Mouse (Mus musculus) erythroid progenitor cell, adult 5-6 weeks (primary cell): ENCODE results near the gene Ddx41. TPM values are rescaled to one million over a fixed set of nuclear protein-coding genes. Genes with fewer than 3 reads are reported as not detected.
"Not testable (repeated sequence)": the region's sequence is repeated elsewhere in the genome, so short reads cannot be mapped to it uniquely, and the experiment has no call there.

ENCODE experiments used
- ATAC-seq: replicated peaks from 2 replicates; pipeline ENCODE4 v1.8.0; 2016; ENCODE audit warnings: moderate number of reproducible peaks, mild to moderate bottlenecking, moderate TSS enrichment, inconsistent platforms; ENCODE audit not compliant: poor library complexity, low FRiP score, severe bottlenecking
- total RNA-seq, 2 experiments: library from RNA; stranded (forward) in 1 of 2; stranded (reverse) in 1 of 2; fragments of 150-400 nt in 1 of 2; fragments of 186-747, 209-891 nt in 1 of 2; gene quantifications; 2 replicates each; pipeline versions ENCODE4 v1.2.3 to v1.2.4; 2015 to 2017; ENCODE audit warnings: low replicate concordance in 2 of 2

The Ddx41 gene
- total RNA-seq (2015; ENCODE audit: low replicate concordance) (5.8 and 5.9 TPM in 2 replicates), total RNA-seq (2017; ENCODE audit: low replicate concordance) (9.1 and 28.7 TPM in 2 replicates)

- peak; percentile 92 for ATAC-seq
Measured at GRCm38 (mm10) chr13:55536194-55537175, at the start of gene Ddx41. Gene Ddx41 (minus strand): TSS chr13:55536658.

DNA sequence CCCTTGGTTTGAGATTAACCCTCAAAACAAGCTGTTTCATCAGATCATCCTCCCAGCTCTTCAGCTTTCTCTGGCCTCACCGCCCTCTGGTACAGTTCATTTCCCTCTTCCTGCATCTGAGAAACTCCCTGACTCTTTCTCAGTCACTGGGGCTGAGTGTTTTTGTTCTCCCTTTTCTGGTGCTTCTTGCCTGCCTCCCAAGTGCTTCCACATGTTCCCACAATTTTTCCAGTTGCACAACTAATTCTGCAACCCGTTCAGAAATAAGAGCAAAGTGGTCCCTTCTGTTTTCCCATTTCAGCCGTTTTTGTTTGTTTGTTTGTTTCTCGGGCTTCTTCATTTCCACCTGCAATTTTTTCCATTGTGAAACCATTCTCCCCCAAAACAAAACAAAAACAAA lies 41.6 kb upstream of the Ddx41 start:
- no peak for ATAC-seq

DNA sequence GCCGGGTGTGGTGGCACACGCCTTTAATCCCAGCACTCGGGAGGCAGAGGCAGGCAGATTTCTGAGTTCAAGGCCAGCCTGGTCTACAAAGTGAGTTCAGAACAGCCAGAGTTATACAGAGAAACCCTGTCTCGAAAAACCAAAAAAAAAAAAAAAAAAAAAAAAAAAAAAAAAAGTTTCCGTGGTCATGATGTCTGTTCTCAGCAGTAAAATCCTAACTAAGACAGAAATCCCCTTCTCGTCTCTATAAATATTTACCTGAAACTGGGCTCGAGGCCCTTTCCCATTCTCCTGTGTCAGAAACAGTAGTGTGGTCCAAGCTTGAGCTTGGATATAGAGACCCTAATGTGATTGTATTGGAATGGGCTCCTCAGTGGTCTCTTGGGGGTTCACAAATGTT lies 40.4 kb upstream of the Ddx41 start:
- not testable (repeated sequence) for ATAC-seq

GRCm38 (mm10) chr13:55575932-55576331 lies 39.5 kb upstream of the Ddx41 start:
- ATAC-seq, result no peak

DNA sequence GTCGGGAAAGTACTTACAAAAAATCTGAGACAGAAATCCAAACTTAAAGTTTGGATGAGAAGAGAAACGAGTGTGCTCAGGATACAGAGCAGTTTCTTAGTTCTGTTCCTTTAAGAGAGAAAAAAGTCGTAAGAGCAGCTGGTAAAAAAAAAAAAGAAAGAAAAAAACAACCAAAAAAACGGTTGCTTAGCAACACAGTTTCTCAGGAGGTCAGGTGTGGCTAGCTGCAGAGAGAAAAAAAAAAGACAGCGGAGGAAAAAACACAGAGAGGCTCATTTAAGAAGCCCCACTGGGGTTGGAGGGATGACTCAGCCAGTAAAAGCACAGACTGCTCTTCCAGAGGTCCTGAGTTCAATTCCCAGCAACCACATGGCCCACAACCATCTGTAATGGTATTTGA lies 37.9 kb upstream of the Ddx41 start:
- no peak for ATAC-seq

GRCm38 (mm10) chr13:55573432-55573831 lies 37.0 kb upstream of the Ddx41 start, which contains the start of gene Tmed9:
Gene Tmed9 (plus strand): TSS chr13:55573732.
- no peak for ATAC-seq

DNA sequence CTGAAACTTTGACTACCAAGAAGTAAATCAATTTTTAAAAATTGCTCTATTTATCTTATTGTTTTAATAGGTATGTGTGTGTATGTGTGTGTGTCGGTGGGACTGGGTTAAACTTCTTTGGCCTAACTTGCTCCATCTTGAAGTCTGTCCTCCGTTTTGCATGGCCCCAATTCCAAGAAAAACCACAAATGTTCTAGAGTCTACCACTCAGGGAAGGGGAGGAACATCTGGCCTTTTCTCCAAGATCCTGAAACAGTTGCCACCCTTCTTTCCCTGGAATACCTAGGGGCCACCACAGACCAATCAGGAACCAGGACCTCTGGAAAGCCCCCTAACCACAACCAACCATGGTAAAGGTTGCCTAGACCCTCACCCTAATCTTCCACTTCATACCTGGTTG lies 35.5 kb upstream of the Ddx41 start:
- ATAC-seq, result no peak

GRCm38 (mm10) chr13:55571027-55571751 lies 34.7 kb upstream of the Ddx41 start, which contains the start of gene Fam193b:
Gene Fam193b (minus strand): TSS chr13:55571120.
- peak; percentile 98 for ATAC-seq

DNA sequence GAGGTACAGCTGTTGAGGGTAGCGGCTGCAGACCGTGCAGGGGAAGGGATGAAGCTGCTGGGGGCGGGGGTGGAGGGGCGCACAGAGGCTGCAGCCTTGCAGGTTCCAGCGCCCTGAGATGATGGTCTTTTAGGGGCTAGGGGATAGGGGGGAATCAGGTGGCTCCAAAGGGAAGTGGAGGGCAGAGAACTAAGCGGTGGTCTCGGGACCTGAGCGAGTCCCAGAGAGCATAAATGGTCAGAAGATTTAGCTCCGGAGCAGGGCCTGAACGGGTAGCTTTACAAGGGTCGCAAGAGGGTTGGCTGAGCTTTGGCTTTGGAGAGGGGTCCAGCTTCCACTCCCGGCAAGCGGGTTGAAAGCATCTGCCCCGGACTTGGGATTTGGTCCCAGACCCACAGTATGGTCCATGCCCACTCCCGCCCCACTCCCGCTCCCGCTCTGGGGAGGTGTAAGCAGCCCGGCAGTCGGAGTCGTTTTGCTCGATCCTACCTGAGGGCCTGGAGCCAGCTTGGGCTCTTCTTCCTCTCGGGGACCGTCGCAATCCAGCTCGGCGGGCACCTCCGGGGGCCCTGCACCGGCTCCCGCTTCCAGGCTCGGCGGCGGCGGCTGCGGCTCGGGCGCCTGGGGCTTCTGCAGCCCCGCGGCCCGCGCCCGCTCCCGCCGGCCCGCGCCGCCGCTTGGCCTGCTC lies 34.0 kb upstream of the Ddx41 start:
- ATAC-seq, result peak; percentile 22

DNA sequence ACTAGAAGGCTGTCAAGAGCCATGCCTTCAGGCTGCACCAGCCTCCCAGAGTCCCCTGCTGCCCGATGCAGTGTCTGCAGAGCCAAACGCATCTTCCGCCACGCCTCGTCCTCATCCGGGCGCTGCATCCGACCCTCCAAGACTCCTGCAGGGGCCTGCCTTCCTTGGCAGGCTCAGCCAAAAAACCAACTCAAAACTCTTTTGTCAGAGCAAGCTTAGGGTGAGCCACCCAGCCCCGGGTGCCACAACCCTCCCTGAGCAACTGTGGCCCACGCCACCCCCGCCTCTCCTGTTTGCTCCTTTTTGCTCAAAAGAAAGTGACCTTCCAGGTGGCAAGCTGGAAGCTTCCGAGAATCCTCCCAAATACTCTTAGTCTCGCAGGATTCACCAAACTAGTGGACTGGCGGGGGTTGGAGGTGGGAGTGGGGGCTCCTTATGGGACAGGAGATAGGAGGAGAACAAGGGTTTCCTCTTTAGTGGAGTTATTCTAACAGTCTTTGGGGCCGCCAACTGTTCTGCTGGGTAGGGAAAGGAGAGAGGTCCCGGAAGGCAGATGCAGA lies 33.3 kb upstream of the Ddx41 start:
- 0 out of 2 replicates have a peak, but pooled peaks have one; percentile 1 for ATAC-seq

DNA sequence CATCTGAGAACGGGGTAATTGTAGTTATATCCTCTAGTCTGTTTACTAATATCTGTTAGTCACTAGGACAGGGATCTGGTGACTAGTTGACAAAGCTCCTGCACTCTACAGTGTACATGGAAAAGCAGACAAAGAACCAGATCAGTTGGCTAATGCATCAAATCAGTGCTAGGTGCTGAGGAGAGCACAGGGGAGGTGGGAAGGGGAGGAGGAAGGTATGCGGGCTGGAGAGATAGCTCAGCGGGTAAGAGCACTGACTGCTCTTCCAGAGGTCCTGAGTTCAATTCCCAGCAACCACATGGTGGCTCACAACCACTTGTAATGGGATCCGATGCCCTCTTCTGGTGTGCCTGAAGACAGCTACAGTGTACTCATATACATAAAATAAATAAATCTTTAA lies 32.1 kb upstream of the Ddx41 start:
- ATAC-seq, result not testable (repeated sequence)

DNA sequence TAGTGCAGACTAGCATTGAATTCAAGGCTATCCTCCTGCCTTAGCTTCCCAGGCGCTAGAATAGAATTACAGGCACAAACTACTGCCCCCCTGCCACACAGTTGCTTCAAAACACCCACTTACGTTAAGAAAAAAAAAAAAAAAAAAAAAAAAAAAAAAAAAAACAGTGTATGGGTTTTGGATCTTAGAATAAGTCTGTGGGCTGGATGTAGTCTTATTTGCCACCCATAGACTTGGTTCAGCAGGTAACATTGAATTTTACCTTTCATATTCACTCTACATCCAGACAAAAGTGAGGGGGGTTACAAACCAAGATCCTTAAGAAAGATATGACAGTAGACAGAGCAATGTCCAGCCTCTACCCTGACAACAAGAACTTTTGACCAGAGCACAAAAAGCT lies 31.5 kb upstream of the Ddx41 start:
- ATAC-seq, result no peak

DNA sequence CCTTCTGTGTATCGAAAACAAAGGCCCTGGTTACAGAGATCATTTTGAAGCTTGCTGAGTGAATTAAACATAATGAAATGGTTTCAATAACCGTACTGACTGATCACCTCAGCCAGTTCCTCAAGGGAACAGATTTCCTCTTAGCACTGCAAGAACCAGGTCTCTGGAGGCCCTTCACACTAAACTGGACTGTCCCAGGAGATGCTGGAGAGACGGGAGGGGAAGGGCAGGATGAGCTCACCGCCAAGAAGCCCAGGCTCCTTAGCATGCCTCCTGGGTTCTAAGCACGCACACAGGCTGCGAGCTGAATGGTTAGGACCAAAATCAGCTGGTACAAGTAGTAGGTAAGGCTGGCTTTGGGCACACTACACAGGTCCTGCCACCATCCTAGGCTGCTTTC lies 30.5 kb upstream of the Ddx41 start:
- no peak for ATAC-seq

DNA sequence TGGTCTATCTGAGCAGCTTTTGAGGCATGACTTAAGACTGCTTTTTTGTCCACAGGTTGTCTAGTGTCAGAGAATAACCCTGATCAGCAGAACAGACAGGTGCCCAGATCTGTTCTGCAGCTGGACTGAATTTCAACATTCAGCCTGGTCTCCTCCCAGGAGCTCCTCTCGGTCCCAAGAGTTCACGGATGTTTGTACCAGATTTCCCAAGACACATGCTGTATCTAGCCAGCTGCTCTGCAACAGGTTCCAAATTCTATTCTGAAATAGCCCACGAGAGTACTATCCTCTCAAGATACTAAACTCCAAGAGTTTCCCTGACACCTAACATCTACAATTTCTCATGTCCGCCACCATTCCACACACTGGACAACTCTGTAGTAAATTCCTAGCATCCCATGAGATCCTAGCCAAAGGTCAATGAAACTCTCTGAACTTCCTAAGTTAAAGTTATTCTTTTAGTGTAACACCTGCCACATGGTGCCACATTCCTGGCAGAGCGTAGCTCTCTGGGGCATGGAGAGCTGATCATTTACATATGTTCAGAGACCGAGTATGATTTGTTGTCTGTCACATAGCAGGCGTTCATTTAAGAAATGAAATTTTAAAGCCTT lies 26.9 kb upstream of the Ddx41 start:
- no peak for ATAC-seq

DNA sequence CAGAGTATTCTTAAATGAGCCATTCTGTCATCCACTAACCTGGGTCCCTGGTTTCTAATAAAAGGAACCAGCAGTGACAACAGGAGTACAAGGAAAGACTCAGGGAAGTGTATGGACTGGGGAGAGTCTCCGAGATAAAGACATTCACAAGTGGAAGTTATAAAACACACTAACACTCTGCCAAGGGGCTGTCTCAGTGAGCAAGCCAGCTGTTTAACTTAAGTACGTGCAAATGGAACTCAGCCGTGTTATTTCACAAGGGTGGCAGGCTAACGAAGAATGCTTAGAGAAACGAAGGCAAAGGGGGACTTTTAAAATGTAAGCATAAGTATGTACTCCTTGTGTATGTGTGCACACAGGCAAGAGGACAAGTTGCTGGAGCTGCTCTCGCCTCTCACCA lies 21.0 kb upstream of the Ddx41 start:
- no peak for ATAC-seq

DNA sequence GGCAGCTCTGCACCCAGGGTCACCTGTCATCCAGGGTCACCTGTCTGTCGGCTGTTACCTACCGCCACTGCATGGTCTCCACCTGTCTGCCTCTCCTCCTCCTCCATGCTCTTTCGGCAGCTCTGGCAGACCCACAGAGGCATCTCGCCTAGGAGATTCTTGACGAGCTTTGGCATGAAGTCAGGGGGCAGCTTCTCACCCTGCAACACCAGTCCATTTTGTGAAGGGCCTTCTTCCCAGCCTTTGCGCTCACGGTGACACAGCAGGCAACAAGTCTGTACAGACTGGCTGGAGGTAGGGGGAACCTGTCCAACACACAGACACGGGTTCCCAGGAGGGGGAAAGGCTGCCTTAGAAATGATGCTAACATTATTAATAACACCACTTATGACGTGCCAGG lies 19.5 kb upstream of the Ddx41 start:
- ATAC-seq, result no peak

- no peak for ATAC-seq
Measured at GRCm38 (mm10) chr13:55549061-55549460, 12.6 kb upstream of the Ddx41 start.

DNA sequence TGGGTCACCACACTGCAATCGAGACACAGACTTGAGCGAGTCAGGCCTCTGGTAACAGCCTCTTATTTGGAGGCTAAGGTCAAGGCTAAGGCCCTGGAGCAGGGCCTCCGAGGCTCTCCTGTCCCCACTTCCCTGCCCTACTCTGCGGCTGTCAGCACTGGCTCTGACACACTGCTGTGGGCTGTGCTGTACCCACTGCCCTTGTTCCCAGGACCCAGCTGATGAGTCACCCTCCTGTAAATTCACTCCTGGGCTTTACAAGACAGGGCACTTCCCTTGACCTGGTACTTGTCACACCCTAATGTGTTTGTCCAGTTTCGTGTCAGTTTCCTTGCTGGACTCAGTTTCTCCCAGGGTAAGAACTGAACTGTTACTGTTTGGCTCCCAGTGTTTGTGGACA lies 12.0 kb upstream of the Ddx41 start:
- no peak for ATAC-seq

DNA sequence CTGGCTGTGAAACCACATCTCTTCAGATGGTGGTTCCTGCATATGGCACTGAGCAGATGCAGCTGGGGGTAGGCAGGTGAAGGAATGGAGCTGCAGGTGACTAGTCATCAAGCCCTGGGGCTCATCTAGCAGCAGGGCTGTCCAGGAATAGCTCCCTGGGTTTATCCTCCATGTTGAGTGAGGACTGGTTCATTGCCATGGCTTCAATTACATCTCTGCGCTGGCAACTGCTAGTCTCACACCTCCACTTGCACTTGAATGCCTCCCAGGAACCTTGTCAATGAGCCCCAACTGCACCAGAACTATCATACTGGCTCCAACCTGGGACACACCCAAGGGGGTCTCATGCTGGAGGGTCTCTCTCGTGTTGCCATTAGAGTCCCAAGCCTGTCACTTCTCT lies 11.5 kb upstream of the Ddx41 start:
- no peak for ATAC-seq
